Mouse (Mus musculus) forebrain, embryonic 11.5 days (tissue): ENCODE data around the gene Ndst2. TPM values are rescaled to one million over a fixed set of nuclear protein-coding genes. Genes with fewer than 3 reads are reported as not detected.

ENCODE experiments used
- microRNA-seq: library from miRNA; unstranded; fragments of <30 nt; microRNA quantifications from one replicate; pipeline ENCODE4, GENCODE M21; 2016; ENCODE audit not compliant: insufficient number of aligned reads
- polyA plus RNA-seq: library from polyadenylated mRNA; unstranded; fragments of >200 nt; fragmentation: Nextera tagmentation; extraction: Ambion mirVana; gene quantifications from 2 replicates; pipeline ENCODE4 v1.2.1, GENCODE M21; 2014

Gene Ndst2
- polyA plus RNA-seq, 1 experiment from 2014 or later = 25.7 TPM

Small RNA genes within 50 kb of the gene (microRNA-seq; reads per million reads assigned to microRNA genes)
- gene Mir6946 = not detected

Other genes starting within 250 kb of the Ndst2 start
- 1.1 and 1.4 TPM in 2 replicates for gene Mss51, start 237.7 kb downstream of the Ndst2 start, polyA plus RNA-seq
- 61.5 and 69.1 TPM in 2 replicates for gene Ppp3cb, start 188.0 kb downstream of the Ndst2 start, polyA plus RNA-seq
- 20.8 and 21.0 TPM in 2 replicates for gene Usp54, start 93.5 kb downstream of the Ndst2 start, polyA plus RNA-seq
- gene Myoz1, start 78.0 kb downstream of the Ndst2 start, polyA plus RNA-seq = 0.28 TPM in 1 of 2 replicates, not detected in the other
- 0.13 and 0.35 TPM in 2 replicates for gene Synpo2l, start 66.2 kb downstream of the Ndst2 start, polyA plus RNA-seq
- 94.5 and 98.1 TPM in 2 replicates for gene Sec24c, start 60.3 kb downstream of the Ndst2 start, polyA plus RNA-seq
- 19.3 and 20.1 TPM in 2 replicates for gene Fut11, start 39.6 kb downstream of the Ndst2 start, polyA plus RNA-seq
- gene Chchd1, start 31.6 kb downstream of the Ndst2 start, polyA plus RNA-seq = 236 and 256 TPM in 2 replicates
- gene Zswim8, start 27.0 kb downstream of the Ndst2 start, polyA plus RNA-seq = 31.7 and 37.3 TPM in 2 replicates
- gene Camk2g, start 59.5 kb upstream of the Ndst2 start, polyA plus RNA-seq = 46.8 and 52.0 TPM in 2 replicates
- 0.25 and 0.31 TPM in 2 replicates for gene Plau, start 102.1 kb upstream of the Ndst2 start, polyA plus RNA-seq
- 29.4 and 30.2 TPM in 2 replicates for gene Vcl, start 194.8 kb upstream of the Ndst2 start, polyA plus RNA-seq